Mouse (Mus musculus) intestine, embryonic 16.5 days (tissue): ENCODE results near the gene Prelid3b. TPM values are rescaled to one million over a fixed set of nuclear protein-coding genes. Genes with fewer than 3 reads are reported as not detected.

ENCODE experiments used
- ATAC-seq: fragments of 200-750 bp; cut with Nextera tagmentation; 2 replicates; pipeline ENCODE4 v1.8.0; 2017; ENCODE audit warnings: moderate TSS enrichment, moderate library complexity
- H3K27ac ChIP-seq: fragments of 300-500 bp; sonication (generic); 2 replicates; pipeline ENCODE4 v1.5.1; 2014; ENCODE audit warnings: mild to moderate bottlenecking, low read length
- H3K27me3 ChIP-seq: fragments of 300-500 bp; sonication (generic); replicated peaks from 2 replicates; pipeline ENCODE4 v1.6.1; 2014; ENCODE audit warnings: low read length, control low read depth, mixed read lengths; ENCODE audit not compliant: control insufficient read depth, insufficient read depth
- H3K36me3 ChIP-seq: fragments of 300-500 bp; sonication (generic); 2 replicates; pipeline ENCODE4 v1.6.1; 2014; ENCODE audit warnings: low read length, control low read depth; ENCODE audit not compliant: control insufficient read depth, insufficient read depth
- H3K4me1 ChIP-seq: fragments of 300-500 bp; sonication (generic); 2 replicates; pipeline ENCODE4 v1.6.1; 2014; ENCODE audit warnings: low read length, control low read depth, mixed read lengths; ENCODE audit not compliant: control insufficient read depth, insufficient read depth
- H3K4me2 ChIP-seq: fragments of 300-500 bp; sonication (generic); 2 replicates; pipeline ENCODE4 v1.6.1; 2014; ENCODE audit warnings: low read depth, low read length, control low read depth
- H3K4me3 ChIP-seq: fragments of 300-500 bp; sonication (generic); 2 replicates; pipeline ENCODE4 v1.5.1; 2014; ENCODE audit warnings: mild to moderate bottlenecking, low read length
- H3K9ac ChIP-seq: fragments of 300-500 bp; sonication (generic); 2 replicates; pipeline ENCODE4 v1.6.1; 2014; ENCODE audit warnings: low read depth, low read length
- H3K9me3 ChIP-seq: fragments of 300-500 bp; sonication (generic); 2 replicates; pipeline ENCODE4 v1.6.1; 2016; ENCODE audit warnings: low read length, control low read depth; ENCODE audit not compliant: control insufficient read depth
- WGBS: fragments of 180-500 bp; shearing (Covaris S2); extraction: QIAGEN DNeasy Blood & Tissue Kit; methylation state at CpG from one replicate; pipeline ENCODE4 v1.1.7; 2014; 5-methylcytosine and 5-hydroxymethylcytosine counted together
- polyA plus RNA-seq: library from polyadenylated mRNA; unstranded; fragments of >200 nt; fragmentation: Nextera tagmentation; extraction: Ambion mirVana; gene quantifications from 2 replicates; pipeline ENCODE4 v1.2.1, GENCODE M21; 2015

Prelid3b gene
- polyA plus RNA-seq, 1 experiment from 2014 or later, result 134 TPM

DNA sequence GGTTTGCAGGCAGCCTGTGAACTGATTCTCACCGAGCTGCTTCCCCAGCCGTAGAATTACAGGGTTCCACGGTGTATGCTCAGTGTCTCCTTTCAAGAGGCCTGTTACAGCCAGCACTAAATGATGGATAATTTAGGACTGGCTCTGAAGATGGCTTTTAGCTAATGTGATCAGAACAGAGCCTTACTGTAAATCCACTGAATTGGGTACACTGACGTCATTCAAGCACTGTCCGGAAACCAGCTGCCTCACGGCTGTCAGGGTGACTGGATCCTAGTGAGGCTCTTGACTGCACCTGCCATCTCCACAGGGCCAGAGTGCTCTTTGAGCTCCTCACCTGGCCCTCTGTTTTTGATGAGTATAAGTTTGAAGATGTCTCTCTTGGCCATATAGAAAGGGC, 51.8 kb downstream of the Prelid3b start:
- Histone ChIP-seq H3K27me3 (no peaks in the 10 kb centered on the region), H3K4me2 (no peak overlapping the region), H3K9me3 (no peaks in the 10 kb centered on the region), H3K4me3 (no peak overlapping the region), H3K27ac (no peak overlapping the region), H3K9ac (no peak overlapping the region), H3K36me3 (peaks cover 20% of the 10 kb centered on the region), H3K4me1 (peaks cover 8% of the 10 kb centered on the region)
- WGBS, result 83% methylated on average over 6 of the region's 6 CpGs
- ATAC-seq, result no peak

DNA sequence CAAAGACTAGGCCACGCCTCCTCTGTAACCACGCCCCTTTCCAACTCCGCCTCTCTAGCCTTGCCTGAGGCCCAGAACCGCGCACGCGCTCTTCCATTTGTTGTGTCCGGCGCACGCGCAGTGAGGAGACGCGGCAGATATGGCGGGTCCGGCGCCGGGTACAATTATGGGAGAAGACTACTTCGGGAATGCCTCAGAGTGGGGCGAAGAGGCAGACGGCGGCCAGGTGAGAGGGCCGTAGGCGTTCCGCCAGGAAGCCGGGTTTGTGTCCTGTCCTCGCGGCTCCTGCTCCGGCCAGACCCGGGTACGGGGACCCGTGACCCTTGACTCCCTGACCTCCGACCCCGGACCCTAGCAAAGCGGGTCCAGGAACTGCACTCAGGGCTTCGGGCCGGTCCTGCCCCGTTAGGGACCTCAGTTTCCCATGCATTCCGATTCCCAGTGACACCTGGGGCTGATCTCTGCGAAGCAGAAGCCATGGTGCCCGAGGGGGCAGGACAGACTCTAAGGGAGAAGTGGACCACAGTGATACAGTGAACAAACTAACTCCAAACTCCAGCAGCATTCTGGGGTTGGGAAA, 57.1 kb downstream of the Prelid3b start, which contains the start of gene Nelfcd:
Nelfcd (plus strand) TSS at position 74 of the 580 bp plus-strand sequence.
- peak within 1 kb of the TSS; percentile 85 for H3K4me2 ChIP-seq
- H3K9me3 ChIP-seq, result no peaks in the 10 kb centered on the region
- H3K4me3 ChIP-seq, result peak within 1 kb of the TSS; percentile 88
- no peaks in the 10 kb centered on the region for H3K36me3 ChIP-seq
- peak within 1 kb of the TSS; percentile 94 for H3K9ac ChIP-seq
- no peaks in the 10 kb centered on the region for H3K27me3 ChIP-seq
- peaks cover 9% of the 10 kb centered on the region for H3K4me1 ChIP-seq
- under 1% methylated on average over 40 of the region's 40 CpGs for WGBS
- peak; percentile 98 for ATAC-seq
- peak within 1 kb of the TSS; percentile 46 for H3K27ac ChIP-seq

Other genes with a start within 250 kb of the Prelid3b start
- 402 and 775 TPM in 2 replicates for gene Gnas, start 188.8 kb downstream of the Prelid3b start, polyA plus RNA-seq
- gene Gm20721, start 126.4 kb downstream of the Prelid3b start, polyA plus RNA-seq, result 37.0 and 98.1 TPM in 2 replicates
- 72.5 and 81.3 TPM in 2 replicates for gene Nelfcd, start 57.3 kb downstream of the Prelid3b start, polyA plus RNA-seq
- gene Ctsz, start 34.0 kb downstream of the Prelid3b start, polyA plus RNA-seq, result 381 and 448 TPM in 2 replicates
- 1.1 and 1.4 TPM in 2 replicates for gene Tubb1, start 22.4 kb downstream of the Prelid3b start, polyA plus RNA-seq
- 775 and 798 TPM in 2 replicates for gene Atp5e, start 9.0 kb downstream of the Prelid3b start, polyA plus RNA-seq
- gene Zfp831, start 170.5 kb upstream of the Prelid3b start, polyA plus RNA-seq, result 0.01 and 0.04 TPM in 2 replicates